Mouse (Mus musculus) heart, adult 11 months (tissue): ENCODE measurements around the gene AC124502.3.

Source experiments
- DNase-seq: peaks from one replicate; pipeline ENCODE4 v3.0.0; 2022

AC124502.3 gene

GRCm38 (mm10) chr19:5060365-5061330, 22.0 kb downstream of the AC124502.3 start:
- DNase-seq: peak; percentile 95

- DNase-seq: no peak
These were observed 23.4 kb downstream of the AC124502.3 start for GRCm38 (mm10) chr19:5062041-5062440.

- DNase-seq: peak; percentile 95
These were observed 23.8 kb downstream of the AC124502.3 start for GRCm38 (mm10) chr19:5062446-5062845.

- peak; percentile 92 for DNase-seq
These were observed 26.4 kb downstream of the AC124502.3 start for GRCm38 (mm10) chr19:5065104-5065503.

GRCm38 (mm10) chr19:5067040-5067799, 28.5 kb downstream of the AC124502.3 start:
- DNase-seq: peak; percentile 94

GRCm38 (mm10) chr19:5067867-5068569, 29.3 kb downstream of the AC124502.3 start, which contains the start of gene Cd248:
Cd248 (plus strand) TSS chr19:5068078.
- peak; percentile 99 for DNase-seq

GRCm38 (mm10) chr19:5068570-5069234, 30.0 kb downstream of the AC124502.3 start:
- DNase-seq: peak; percentile 95

- peak; percentile 90 for DNase-seq
These were observed 30.8 kb downstream of the AC124502.3 start for GRCm38 (mm10) chr19:5069486-5069885.

GRCm38 (mm10) chr19:5069978-5070377, 31.3 kb downstream of the AC124502.3 start:
- peak; percentile 94 for DNase-seq

- peak; percentile 91 for DNase-seq
These were observed 32.4 kb downstream of the AC124502.3 start for GRCm38 (mm10) chr19:5071077-5071476.

GRCm38 (mm10) chr19:5071545-5072369, 33.1 kb downstream of the AC124502.3 start:
- peak; percentile 99 for DNase-seq

GRCm38 (mm10) chr19:5072389-5073019, 33.8 kb downstream of the AC124502.3 start:
- DNase-seq: peak; percentile 95

- DNase-seq: peak; percentile 95
These were observed 34.3 kb downstream of the AC124502.3 start for GRCm38 (mm10) chr19:5073028-5073427.

GRCm38 (mm10) chr19:5073518-5073917, 34.8 kb downstream of the AC124502.3 start:
- no peak for DNase-seq

GRCm38 (mm10) chr19:5079279-5079678, 40.6 kb downstream of the AC124502.3 start:
- no peak for DNase-seq

GRCm38 (mm10) chr19:5082005-5082404, 43.3 kb downstream of the AC124502.3 start:
- no peak for DNase-seq

GRCm38 (mm10) chr19:5082596-5082995, 43.9 kb downstream of the AC124502.3 start:
- DNase-seq: no peak

GRCm38 (mm10) chr19:5083961-5084833, 45.5 kb downstream of the AC124502.3 start:
- DNase-seq: no peak

GRCm38 (mm10) chr19:5084834-5085144, 46.1 kb downstream of the AC124502.3 start:
- DNase-seq: peak; percentile 91
